Comparison of ENCODE assay signal across 16 mouse cellular contexts in the genomic region with DNA sequence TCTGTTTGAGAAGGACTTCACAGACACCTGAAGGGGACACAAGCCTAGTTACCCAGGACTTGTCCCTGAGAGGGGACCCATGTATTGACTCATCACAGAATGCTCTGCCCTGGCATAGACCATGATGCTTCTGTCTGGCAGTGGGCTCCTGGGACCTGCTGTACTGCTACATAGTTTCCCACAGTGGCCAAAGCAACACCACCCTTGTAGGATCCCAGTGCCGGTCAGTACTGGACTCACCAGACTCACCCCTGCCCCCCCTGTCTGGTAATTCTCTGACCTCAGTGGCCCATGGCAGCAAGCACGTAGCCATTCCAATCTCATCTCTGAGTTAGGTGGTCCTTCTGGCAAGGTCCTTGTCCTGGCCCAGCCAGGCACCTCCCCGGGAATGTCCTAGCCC. TPM values are rescaled to one million over a fixed set of nuclear protein-coding genes. Genes with fewer than 3 reads are reported as not detected.
"Had no signal": no experiment of that assay in that cellular context is flagged by ENCODE, and none has a peak within 500 bp of the region (broad histone marks: within the 10 kb centered on the region; RNA-seq: fewer than 3 reads in every experiment).

No protein-coding gene starts in this region.

- H3K4me3 ChIP-seq: limb, embryonic 12.5 days; liver, embryonic 13.5 days; midbrain, embryonic 15.5 days; neural tube, embryonic 12.5 days had no signal

- H3K36me3 ChIP-seq: limb, embryonic 12.5 days; liver, embryonic 13.5 days; midbrain, embryonic 15.5 days; neural tube, embryonic 12.5 days had no signal

- H3K27ac ChIP-seq: limb, embryonic 12.5 days; liver, embryonic 13.5 days; midbrain, embryonic 15.5 days; neural tube, embryonic 12.5 days had no signal

- DNase-seq: layer of hippocampus, adult 9-11 months; layer of hippocampus, postnatal 36 days; liver; liver, embryonic 13.5 days; liver, postnatal 0 days; thymus, adult 2 months; thymus, postnatal 25 days had no signal

- H3K27me3 ChIP-seq: limb, embryonic 12.5 days; midbrain, embryonic 15.5 days; neural tube, embryonic 12.5 days had no signal

- ATAC-seq: liver, postnatal 0 days; midbrain, embryonic 15.5 days had no signal

- H3K9me3 ChIP-seq: limb, embryonic 12.5 days; liver, embryonic 13.5 days; midbrain, embryonic 15.5 days; neural tube, embryonic 12.5 days had no signal

- H3K4me2 ChIP-seq: limb, embryonic 12.5 days; liver, embryonic 13.5 days; midbrain, embryonic 15.5 days; neural tube, embryonic 12.5 days had no signal

- H3K9ac ChIP-seq: limb, embryonic 12.5 days; liver, embryonic 13.5 days; liver, postnatal 0 days; midbrain, embryonic 15.5 days; neural tube, embryonic 12.5 days had no signal

RNA-seq across cellular contexts. Expression of a gene that starts 15.1 kb away (rescaled TPM):
- total RNA-seq: megakaryocyte progenitor cell, adult 5-6 weeks had no signal
- polyA plus RNA-seq: limb, embryonic 12.5 days; liver, embryonic 13.5 days; liver, postnatal 0 days; urinary bladder, adult 2 months had no signal

RNA-seq across cellular contexts. Expression of a gene that starts 30.2 kb away (rescaled TPM):
- total RNA-seq: layer of hippocampus, postnatal 36 days; left cerebral cortex, adult 8-10 months; left cerebral cortex, postnatal 25 days; monocyte, adult 5-6 weeks; neutrophil, adult 5-6 weeks had no signal
- polyA plus RNA-seq: limb, embryonic 12.5 days; liver, embryonic 13.5 days; midbrain, embryonic 15.5 days; neural tube, embryonic 12.5 days had no signal
